Mouse (Mus musculus) layer of hippocampus, postnatal 14 days (tissue): Measurements from ENCODE around the gene Olfr1205. TPM values are rescaled to one million over a fixed set of nuclear protein-coding genes. Genes with fewer than 3 reads are reported as not detected.

Source experiments
- DNase-seq, 2 experiments: peaks; one replicate each; pipeline ENCODE4 v3.0.0; 2021 to 2022; ENCODE audit warnings: low spot score in 2 of 2, mixed read lengths in 1 of 2
- long read RNA-seq, 2 experiments: library from polyadenylated mRNA; stranded (forward); transcript quantifications; one replicate each; pipeline ENCODE4 v2.0.0; 2021
- total RNA-seq, 2 experiments: library from RNA; stranded (reverse); gene quantifications; 2 replicates each; pipeline ENCODE4 v1.2.3; 2021

Gene Olfr1205
- not detected for total RNA-seq
- long read RNA-seq, experiment 1: 0 reads
- long read RNA-seq, experiment 2: 0 reads

DNA sequence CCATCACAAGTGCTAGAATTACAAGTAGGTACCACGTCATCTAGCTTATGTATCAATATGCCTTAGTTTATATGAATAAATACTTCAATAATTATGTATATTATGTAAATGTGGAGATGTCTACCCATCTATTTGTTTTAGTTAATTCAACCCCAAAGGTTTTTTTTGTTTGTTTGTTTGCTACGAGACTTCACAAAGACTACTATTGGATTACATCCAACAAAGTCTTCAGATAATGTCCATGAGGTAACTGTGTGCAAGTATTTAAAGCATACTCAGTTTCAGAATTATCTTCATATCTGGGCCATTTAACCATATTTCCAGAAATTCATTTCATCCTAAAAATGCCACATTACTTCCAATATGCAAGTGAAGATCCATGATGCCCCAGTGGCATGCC lies at the start of gene Olfr1205:
Olfr1205 (plus strand) TSS at position 301 of the 400 bp plus-strand sequence.
- DNase-seq: no peak

DNA sequence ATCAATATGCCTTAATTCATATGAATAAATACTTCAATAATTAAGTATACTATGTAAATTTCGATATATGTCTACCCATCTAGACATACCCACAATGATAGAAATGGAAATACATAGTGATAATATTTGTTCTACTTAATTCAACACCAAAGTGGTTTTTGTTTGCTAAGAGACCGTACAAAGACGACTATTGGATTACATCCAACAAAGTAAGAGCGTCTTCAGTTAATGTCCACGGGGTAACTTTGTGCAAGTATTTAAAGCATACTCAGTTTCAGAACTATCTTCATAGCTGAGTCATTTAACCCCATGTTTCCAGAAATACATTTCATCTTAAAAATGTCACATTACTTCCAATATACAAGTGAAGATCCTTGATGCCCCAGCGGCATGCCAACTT lies 36.8 kb upstream of the Olfr1205 start, which contains the start of gene Olfr1201:
Olfr1201 (plus strand) TSS at position 301 of the 400 bp plus-strand sequence.
- no peak for DNase-seq

DNA sequence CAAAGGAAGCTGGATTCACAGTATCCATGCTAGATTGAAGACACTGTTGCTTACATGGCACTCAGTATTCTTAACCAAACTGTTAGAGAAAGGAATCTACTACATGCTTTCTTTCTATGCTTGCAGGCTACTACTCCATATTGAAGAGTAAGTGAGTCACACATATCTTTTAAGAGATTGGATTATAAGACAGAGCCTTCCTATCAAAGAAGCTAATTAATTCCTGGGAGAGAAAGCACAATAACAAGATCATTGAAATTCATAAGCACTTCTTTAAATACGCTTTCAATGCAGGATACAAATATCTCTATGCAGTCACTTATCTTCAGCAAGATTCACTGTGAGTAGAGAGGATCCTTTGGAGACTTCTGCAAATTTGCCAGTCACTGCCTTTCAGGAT lies 15.3 kb upstream of the Olfr1205 start, which contains the start of gene Olfr1202:
Olfr1202 (plus strand) TSS at position 301 of the 400 bp plus-strand sequence.
- no peak for DNase-seq

DNA sequence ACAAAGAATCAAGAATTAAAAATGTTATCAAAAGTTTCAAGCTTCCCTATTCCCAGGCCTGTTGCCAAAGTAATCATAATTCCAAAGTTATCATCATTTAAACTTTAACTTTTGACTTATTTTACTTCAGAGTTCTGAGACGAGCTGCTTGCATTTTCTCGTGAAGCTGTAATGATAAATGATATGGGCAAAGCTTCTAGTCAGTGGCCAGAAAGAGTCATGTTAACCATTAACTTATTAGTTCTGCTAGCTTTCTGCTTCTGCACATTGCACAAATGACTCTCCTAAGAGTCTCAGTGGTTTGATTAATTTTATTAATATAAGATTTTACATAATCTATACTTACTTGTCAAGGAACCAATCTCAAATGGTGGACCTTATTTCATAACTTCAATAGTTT lies 8.9 kb downstream of the Olfr1205 start:
- DNase-seq: no peak

DNA sequence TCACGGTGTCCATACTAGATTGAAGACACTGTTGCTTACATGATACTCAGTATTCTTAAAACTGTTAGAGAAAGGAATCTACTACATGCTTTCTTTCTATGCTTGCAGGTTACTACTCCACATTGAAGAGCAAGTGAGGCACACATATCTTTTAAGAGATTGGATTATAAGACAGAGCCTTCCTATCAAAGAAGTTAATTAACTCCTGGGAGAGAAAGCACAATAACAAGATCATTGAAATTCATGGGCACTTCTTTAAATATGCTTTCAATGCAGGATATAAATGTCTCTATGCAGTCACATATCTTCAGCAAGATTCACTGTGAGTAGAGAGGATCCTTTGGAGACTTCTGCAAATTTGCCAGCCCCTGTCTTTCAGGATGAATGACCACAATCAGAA lies 19.5 kb downstream of the Olfr1205 start, which contains the start of gene Olfr1204:
Olfr1204 (plus strand) TSS at position 301 of the 400 bp plus-strand sequence.
- no peak for DNase-seq

GRCm38 (mm10) chr2:88862931-88863330 lies 33.4 kb downstream of the Olfr1205 start, which contains the start of gene Olfr1206:
Gene Olfr1206 (plus strand): TSS chr2:88863231.
- no peak for DNase-seq

Other genes starting within 250 kb of the Olfr1205 start
- not detected for gene Olfr1189, start 243.3 kb upstream of the Olfr1205 start, total RNA-seq
- gene Olfr1191-ps1, start 189.2 kb upstream of the Olfr1205 start, total RNA-seq: under 1 TPM in 1 of 2 experiments, not detected in 1; 0.07 TPM
- not detected for gene Olfr1192-ps1, start 181.2 kb upstream of the Olfr1205 start, total RNA-seq
- gene Olfr1193, start 154.1 kb upstream of the Olfr1205 start, total RNA-seq: not detected
- gene Olfr1195, start 140.6 kb upstream of the Olfr1205 start, total RNA-seq: not detected
- not detected for gene Olfr1196, start 125.1 kb upstream of the Olfr1205 start, total RNA-seq
- not detected for gene Olfr1197, start 97.4 kb upstream of the Olfr1205 start, total RNA-seq
- gene Olfr1198, start 78.4 kb upstream of the Olfr1205 start, total RNA-seq: not detected
- not detected for gene Olfr1199, start 69.3 kb upstream of the Olfr1205 start, total RNA-seq
- gene Olfr1200, start 59.2 kb upstream of the Olfr1205 start, total RNA-seq: not detected
- gene Olfr1201, start 36.7 kb upstream of the Olfr1205 start, total RNA-seq: not detected
- not detected for gene Olfr1202, start 15.2 kb upstream of the Olfr1205 start, total RNA-seq
- gene Olfr1204, start 19.6 kb downstream of the Olfr1205 start, total RNA-seq: not detected
- gene Olfr1206, start 33.5 kb downstream of the Olfr1205 start, total RNA-seq: not detected
- not detected for gene Olfr1208, start 72.6 kb downstream of the Olfr1205 start, total RNA-seq
- gene Olfr1209, start 85.4 kb downstream of the Olfr1205 start, total RNA-seq: not detected
- not detected for gene Olfr1211, start 108.4 kb downstream of the Olfr1205 start, total RNA-seq
- not detected for gene Olfr1212, start 124.2 kb downstream of the Olfr1205 start, total RNA-seq
- gene Gm13762, start 150.5 kb downstream of the Olfr1205 start, total RNA-seq: not detected
- not detected for gene Olfr1214, start 162.9 kb downstream of the Olfr1205 start, total RNA-seq
- gene Olfr1215, start 177.2 kb downstream of the Olfr1205 start, total RNA-seq: not detected
- not detected for gene Olfr1216, start 188.6 kb downstream of the Olfr1205 start, total RNA-seq
- gene Olfr1217, start 202.3 kb downstream of the Olfr1205 start, total RNA-seq: not detected
- not detected for gene Olfr1218, start 231.4 kb downstream of the Olfr1205 start, total RNA-seq